Mouse (Mus musculus) small intestine, adult 2 months (tissue): ENCODE measurements around the gene Metrn.

Experiments used
- CTCF ChIP-seq: fragments of 200-500 bp; IDR thresholded peaks from 2 replicates; pipeline ENCODE4 v1.5.1; 2012; ENCODE audit warnings: low read depth, mild to moderate bottlenecking, control low read depth, inconsistent platforms, low read length, moderate library complexity, mixed read lengths; ENCODE audit not compliant: insufficient replicate concordance, insufficient read length; ENCODE audit errors: extremely low read depth
- POLR2A ChIP-seq: fragments of 200-500 bp; IDR thresholded peaks from 2 replicates; pipeline ENCODE4 v1.6.1; 2012; ENCODE audit warnings: low read depth, mild to moderate bottlenecking, control low read depth, inconsistent platforms, low read length, moderate library complexity

GRCm38 (mm10) chr17:25825311-25825710 is 28.4 kb upstream of the Metrn start:
- TF ChIP-seq POLR2A: no peak
- TF ChIP-seq CTCF: no peak
